Mouse (Mus musculus) naive thymus-derived CD4-positive, alpha-beta T cell, adult 2 months (primary cell): ENCODE results near the gene U2af2.
A peak's percentile ranks its signal among the peaks of the same experiment; 100 is the strongest.

Experiments used
- DNase-seq: peaks from one replicate; pipeline ENCODE4 v3.0.0-alpha.2; 2011; ENCODE audit warnings: low read depth

The U2af2 gene

GRCm38 (mm10) chr7:5061774-5062359, at the start of gene U2af2:
Gene U2af2 (plus strand): TSS chr7:5062143.
- DNase-seq = no peak

GRCm38 (mm10) chr7:5012681-5013513, 49.0 kb upstream of the U2af2 start:
- peak; percentile 35 for DNase-seq

GRCm38 (mm10) chr7:5014251-5015117, 47.5 kb upstream of the U2af2 start, which contains the start of the genes Zfp524 and Fiz1:
Gene Zfp524 (plus strand): TSS chr7:5014415.
Gene Fiz1 (minus strand): TSS chr7:5014697.
- peak; percentile 99 for DNase-seq

- DNase-seq = peak; percentile 98
Observed at GRCm38 (mm10) chr7:5015118-5016001, 46.6 kb upstream of the U2af2 start, which contains the start of gene Gm44973. Gene Gm44973 (plus strand): TSS chr7:5015496.

GRCm38 (mm10) chr7:5016057-5016456, 45.9 kb upstream of the U2af2 start:
- peak; percentile 21 for DNase-seq

- peak; percentile 23 for DNase-seq
Observed at GRCm38 (mm10) chr7:5016920-5017319, 45.0 kb upstream of the U2af2 start.

- DNase-seq = peak; percentile 30
Observed at GRCm38 (mm10) chr7:5017352-5017751, 44.6 kb upstream of the U2af2 start.

GRCm38 (mm10) chr7:5017931-5018330, 44.0 kb upstream of the U2af2 start:
- no peak for DNase-seq

- peak; percentile 32 for DNase-seq
Observed at GRCm38 (mm10) chr7:5019576-5019975, 42.4 kb upstream of the U2af2 start.

- peak; percentile 99 for DNase-seq
Observed at GRCm38 (mm10) chr7:5020000-5020681, 41.8 kb upstream of the U2af2 start, which contains the start of the genes Zfp865 and Ccdc106. Gene Zfp865 (plus strand): TSS chr7:5020376. Gene Ccdc106 (plus strand): TSS chr7:5020553.

GRCm38 (mm10) chr7:5020685-5021084, 41.3 kb upstream of the U2af2 start:
- no peak for DNase-seq

- no peak for DNase-seq
Observed at GRCm38 (mm10) chr7:5021197-5021596, 40.7 kb upstream of the U2af2 start.

GRCm38 (mm10) chr7:5029543-5029942, 32.4 kb upstream of the U2af2 start:
- no peak for DNase-seq

GRCm38 (mm10) chr7:5029946-5030345, 32.0 kb upstream of the U2af2 start:
- no peak for DNase-seq

- DNase-seq = no peak
Observed at GRCm38 (mm10) chr7:5030554-5031275, 31.2 kb upstream of the U2af2 start.

- DNase-seq = no peak
Observed at GRCm38 (mm10) chr7:5031496-5031895, 30.4 kb upstream of the U2af2 start.

- DNase-seq = no peak
Observed at GRCm38 (mm10) chr7:5033818-5034217, 28.1 kb upstream of the U2af2 start, which contains the start of gene 4632433K11Rik. Gene 4632433K11Rik (plus strand): TSS chr7:5034118.

- DNase-seq = no peak
Observed at GRCm38 (mm10) chr7:5035628-5036027, 26.3 kb upstream of the U2af2 start.

GRCm38 (mm10) chr7:5036136-5036535, 25.8 kb upstream of the U2af2 start:
- DNase-seq = no peak

- DNase-seq = no peak
Observed at GRCm38 (mm10) chr7:5037026-5037425, 24.9 kb upstream of the U2af2 start.
